Mouse (Mus musculus) kidney, embryonic 15.5 days (tissue): Measurements from ENCODE around the gene Spag16. TPM values are rescaled to one million over a fixed set of nuclear protein-coding genes. Genes with fewer than 3 reads are reported as not detected.
"Not testable (repeated sequence)": the region's sequence is repeated elsewhere in the genome, so short reads cannot be mapped to it uniquely, and the experiment has no call there.

Experiments used
- ATAC-seq: fragments of 200-750 bp; cut with Nextera tagmentation; replicated peaks from 2 replicates; pipeline ENCODE4 v1.8.0; 2017; ENCODE audit warnings: moderate TSS enrichment; ENCODE audit not compliant: low FRiP score
- H3K27ac ChIP-seq: fragments of 300-500 bp; sonication (generic); 2 replicates; pipeline ENCODE4 v1.5.1; 2015; ENCODE audit warnings: mild to moderate bottlenecking, inconsistent platforms
- H3K27me3 ChIP-seq: fragments of 300-500 bp; sonication (generic); 2 replicates; pipeline ENCODE4 v1.6.1; 2015; ENCODE audit warnings: inconsistent platforms
- H3K36me3 ChIP-seq: fragments of 300-500 bp; sonication (generic); 2 replicates; pipeline ENCODE4 v1.6.1; 2015; ENCODE audit warnings: inconsistent platforms
- H3K4me1 ChIP-seq: fragments of 300-500 bp; sonication (generic); 2 replicates; pipeline ENCODE4 v1.6.1; 2015; ENCODE audit warnings: inconsistent platforms
- H3K4me2 ChIP-seq: fragments of 300-500 bp; sonication (generic); 2 replicates; pipeline ENCODE4 v1.6.1; 2015; ENCODE audit warnings: moderate library complexity, mild to moderate bottlenecking, inconsistent platforms
- H3K4me3 ChIP-seq: fragments of 300-500 bp; sonication (generic); replicated peaks from 2 replicates; pipeline ENCODE4 v1.5.1; 2015; ENCODE audit warnings: mild to moderate bottlenecking, inconsistent platforms
- H3K9ac ChIP-seq: fragments of 300-500 bp; sonication (generic); 2 replicates; pipeline ENCODE4 v1.6.1; 2015; ENCODE audit warnings: mild to moderate bottlenecking, inconsistent platforms
- H3K9me3 ChIP-seq: fragments of 300-500 bp; sonication (generic); replicated peaks from 2 replicates; pipeline ENCODE4 v1.6.1; 2016; ENCODE audit warnings: inconsistent platforms
- WGBS: fragments of 180-500 bp; shearing (Covaris S2); methylation state at CpG from one replicate; pipeline ENCODE4 v1.1.7; 2015; ENCODE audit warnings: mixed read lengths; 5-methylcytosine and 5-hydroxymethylcytosine counted together
- polyA plus RNA-seq: library from polyadenylated mRNA; unstranded; fragments of >200 nt; fragmentation: Nextera tagmentation; extraction: Ambion mirVana; gene quantifications from 2 replicates; pipeline ENCODE4 v1.2.1, GENCODE M21; 2015

The Spag16 gene
- polyA plus RNA-seq, 1 experiment from 2014 or later: 0.61 TPM

- H3K4me1 ChIP-seq, H3K36me3 ChIP-seq, H3K27me3 ChIP-seq, H3K4me2 ChIP-seq, ATAC-seq, H3K9ac ChIP-seq, H3K9me3 ChIP-seq, H3K4me3 ChIP-seq, H3K27ac ChIP-seq: not testable (repeated sequence)
- WGBS: 67% methylated on average over 4 of the region's 4 CpGs
Observed at GRCm38 (mm10) chr1:69833476-69833875, 6.7 kb downstream of the Spag16 start.

GRCm38 (mm10) chr1:69853436-69853835 lies 26.7 kb downstream of the Spag16 start:
- H3K4me1 ChIP-seq: no peaks in the 10 kb centered on the region
- H3K36me3 ChIP-seq: no peaks in the 10 kb centered on the region
- no peak for ATAC-seq

GRCm38 (mm10) chr1:69867776-69868175 lies 41.0 kb downstream of the Spag16 start:
- H3K4me2 ChIP-seq: no peak overlapping the region
- no peak overlapping the region for H3K9ac ChIP-seq
- H3K9me3 ChIP-seq: no peaks in the 10 kb centered on the region
- H3K4me1 ChIP-seq: no peaks in the 10 kb centered on the region
- H3K36me3 ChIP-seq: no peaks in the 10 kb centered on the region
- no peak overlapping the region for H3K4me3 ChIP-seq
- H3K27ac ChIP-seq: no peak overlapping the region
- ATAC-seq: no peak
- 90% methylated on average over 4 of the region's 4 CpGs for WGBS
- H3K27me3 ChIP-seq: no peaks in the 10 kb centered on the region

More at GRCm38 (mm10) chr1:69853436-69853835, 26.7 kb downstream of the Spag16 start:
- Histone ChIP-seq H3K4me2 (no peak overlapping the region), H3K9me3 (no peaks in the 10 kb centered on the region), H3K4me3 (no peak overlapping the region), H3K27ac (no peak overlapping the region), H3K27me3 (no peaks in the 10 kb centered on the region), H3K9ac (no peak overlapping the region)
- WGBS: 50% methylated on average over 7 of the region's 7 CpGs

- Histone ChIP-seq H3K4me2 (no peak overlapping the region), H3K4me1 (no peaks in the 10 kb centered on the region), H3K27me3 (no peaks in the 10 kb centered on the region), H3K4me3 (no peak overlapping the region), H3K9ac (no peak overlapping the region), H3K9me3 (no peaks in the 10 kb centered on the region), H3K27ac (no peak overlapping the region), H3K36me3 (no peaks in the 10 kb centered on the region)
- WGBS: 58% methylated on average over 3 of the region's 3 CpGs
- ATAC-seq: no peak
Observed at GRCm38 (mm10) chr1:69956606-69957005, 129.8 kb downstream of the Spag16 start.

GRCm38 (mm10) chr1:69996874-69997273 lies 170.1 kb downstream of the Spag16 start:
- H3K27ac ChIP-seq: no peak overlapping the region
- no peaks in the 10 kb centered on the region for H3K36me3 ChIP-seq
- H3K27me3 ChIP-seq: no peaks in the 10 kb centered on the region
- no peak overlapping the region for H3K4me2 ChIP-seq
- ATAC-seq: no peak
- H3K4me1 ChIP-seq: no peaks in the 10 kb centered on the region
- H3K9me3 ChIP-seq: no peaks in the 10 kb centered on the region
- no peak overlapping the region for H3K9ac ChIP-seq
- H3K4me3 ChIP-seq: no peak overlapping the region

GRCm38 (mm10) chr1:70012991-70013390 lies 186.2 kb downstream of the Spag16 start:
- Histone ChIP-seq H3K9me3 (no peaks in the 10 kb centered on the region), H3K4me3 (no peak overlapping the region), H3K36me3 (no peaks in the 10 kb centered on the region), H3K27ac (no peak overlapping the region), H3K9ac (no peak overlapping the region), H3K27me3 (no peaks in the 10 kb centered on the region), H3K4me2 (no peak overlapping the region), H3K4me1 (no peaks in the 10 kb centered on the region)
- ATAC-seq: no peak
- WGBS: 77% methylated on average over 3 of the region's 3 CpGs

GRCm38 (mm10) chr1:70037384-70037783 lies 210.6 kb downstream of the Spag16 start:
- WGBS: 88% methylated on average over 3 of the region's 3 CpGs
- no peaks in the 10 kb centered on the region for H3K36me3 ChIP-seq
- no peaks in the 10 kb centered on the region for H3K4me1 ChIP-seq
- H3K4me3 ChIP-seq: no peak overlapping the region
- H3K9ac ChIP-seq: no peak overlapping the region
- H3K27ac ChIP-seq: no peak overlapping the region
- no peaks in the 10 kb centered on the region for H3K27me3 ChIP-seq
- no peaks in the 10 kb centered on the region for H3K9me3 ChIP-seq
- ATAC-seq: no peak
- H3K4me2 ChIP-seq: no peak overlapping the region

GRCm38 (mm10) chr1:70067404-70067803 lies 240.6 kb downstream of the Spag16 start:
- Histone ChIP-seq H3K4me2 (no peak overlapping the region), H3K27ac (no peak overlapping the region), H3K4me1 (no peaks in the 10 kb centered on the region), H3K27me3 (no peaks in the 10 kb centered on the region), H3K9me3 (no peaks in the 10 kb centered on the region), H3K9ac (no peak overlapping the region), H3K4me3 (no peak overlapping the region), H3K36me3 (no peaks in the 10 kb centered on the region)
- ATAC-seq: no peak
- 80% methylated on average over 1 of the region's 1 CpGs for WGBS

GRCm38 (mm10) chr1:70073440-70073839 lies 246.7 kb downstream of the Spag16 start:
- 72% methylated on average over 6 of the region's 6 CpGs for WGBS
- Histone ChIP-seq H3K27ac (no peak overlapping the region), H3K9me3 (no peaks in the 10 kb centered on the region), H3K4me1 (no peaks in the 10 kb centered on the region), H3K4me2 (no peak overlapping the region), H3K36me3 (no peaks in the 10 kb centered on the region), H3K4me3 (no peak overlapping the region), H3K9ac (no peak overlapping the region), H3K27me3 (no peaks in the 10 kb centered on the region)
- ATAC-seq: no peak

GRCm38 (mm10) chr1:70078806-70079205 lies 252.0 kb downstream of the Spag16 start:
- Histone ChIP-seq H3K36me3 (no peaks in the 10 kb centered on the region), H3K4me1 (no peaks in the 10 kb centered on the region), H3K9ac (no peak overlapping the region), H3K27me3 (no peaks in the 10 kb centered on the region), H3K4me3 (no peak overlapping the region), H3K4me2 (no peak overlapping the region), H3K9me3 (no peaks in the 10 kb centered on the region), H3K27ac (no peak overlapping the region)
- WGBS: 69% methylated on average over 6 of the region's 6 CpGs
- ATAC-seq: no peak

GRCm38 (mm10) chr1:70082208-70082878 lies 255.6 kb downstream of the Spag16 start:
- Histone ChIP-seq H3K4me3 (no peak overlapping the region), H3K27me3 (no peaks in the 10 kb centered on the region), H3K9me3 (no peaks in the 10 kb centered on the region), H3K27ac (no peak overlapping the region), H3K36me3 (no peaks in the 10 kb centered on the region), H3K4me1 (no peaks in the 10 kb centered on the region), H3K9ac (no peak overlapping the region), H3K4me2 (no peak overlapping the region)
- WGBS: 75% methylated on average over 7 of the region's 7 CpGs
- no peak for ATAC-seq

- Histone ChIP-seq H3K9me3 (no peaks in the 10 kb centered on the region), H3K27ac (no peak overlapping the region), H3K4me2 (no peak overlapping the region), H3K36me3 (no peaks in the 10 kb centered on the region), H3K4me3 (no peak overlapping the region), H3K9ac (no peak overlapping the region), H3K27me3 (no peaks in the 10 kb centered on the region), H3K4me1 (no peaks in the 10 kb centered on the region)
- ATAC-seq: no peak
- 80% methylated on average over 8 of the region's 8 CpGs for WGBS
Observed at GRCm38 (mm10) chr1:70104683-70105082, 277.9 kb downstream of the Spag16 start.
